Mouse (Mus musculus) A20 (cell line): ENCODE measurements around the gene Fstl3.
"Not testable (repeated sequence)": the region's sequence is repeated elsewhere in the genome, so short reads cannot be mapped to it uniquely, and the experiment has no call there.

Experiments used
- DNase-seq: peaks from one replicate; pipeline ENCODE4 v3.0.0-alpha.2; 2011; ENCODE audit warnings: low read depth, low spot score

The Fstl3 gene

DNA sequence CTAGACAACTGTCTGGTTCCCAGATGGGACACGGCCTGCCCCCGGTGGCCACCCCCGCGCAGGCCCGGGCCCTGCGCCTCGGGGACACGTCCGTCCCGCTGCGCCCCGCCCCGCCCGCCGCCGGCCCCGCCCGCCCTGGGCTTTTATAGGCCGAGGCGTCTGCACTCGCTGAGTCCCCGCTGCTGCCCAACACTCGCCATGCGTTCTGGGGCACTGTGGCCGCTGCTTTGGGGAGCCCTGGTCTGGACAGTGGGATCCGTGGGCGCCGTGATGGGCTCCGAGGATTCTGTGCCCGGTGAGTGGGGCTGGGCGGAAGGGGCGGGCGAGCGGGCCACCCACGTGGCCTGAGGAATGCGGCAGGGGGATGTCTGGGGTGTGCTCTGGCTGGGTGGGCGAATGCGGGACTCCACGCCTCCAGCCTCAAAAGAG, at the start of gene Fstl3:
Gene Fstl3, plus strand, starts transcription at position 170 of the 429 bp plus-strand sequence.
- no peak for DNase-seq

- DNase-seq: no peak
Observed at GRCm38 (mm10) chr10:79728323-79729249, 48.5 kb upstream of the Fstl3 start.

- DNase-seq: no peak
Observed at GRCm38 (mm10) chr10:79729357-79729965, 47.6 kb upstream of the Fstl3 start.

DNA sequence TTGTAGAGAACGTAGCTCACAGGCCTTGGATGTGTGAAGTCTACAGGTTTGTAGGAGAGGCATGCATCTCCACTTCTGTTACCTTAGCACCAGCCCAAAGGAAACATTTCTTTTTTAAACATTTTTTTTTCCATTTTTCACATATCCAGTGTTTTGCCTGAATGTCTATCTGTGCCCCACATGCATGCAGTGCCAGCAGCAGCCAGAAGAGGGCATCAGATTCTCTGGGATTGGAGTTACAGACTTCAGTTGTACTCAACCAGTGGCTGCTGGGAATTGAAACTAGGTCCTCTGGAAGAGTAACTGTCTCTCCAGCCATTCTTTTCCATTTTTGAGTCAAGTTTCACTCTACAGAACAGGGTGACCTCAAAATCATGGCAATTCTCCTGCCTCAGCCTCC, 44.6 kb upstream of the Fstl3 start:
- peak; percentile 41 for DNase-seq

DNA sequence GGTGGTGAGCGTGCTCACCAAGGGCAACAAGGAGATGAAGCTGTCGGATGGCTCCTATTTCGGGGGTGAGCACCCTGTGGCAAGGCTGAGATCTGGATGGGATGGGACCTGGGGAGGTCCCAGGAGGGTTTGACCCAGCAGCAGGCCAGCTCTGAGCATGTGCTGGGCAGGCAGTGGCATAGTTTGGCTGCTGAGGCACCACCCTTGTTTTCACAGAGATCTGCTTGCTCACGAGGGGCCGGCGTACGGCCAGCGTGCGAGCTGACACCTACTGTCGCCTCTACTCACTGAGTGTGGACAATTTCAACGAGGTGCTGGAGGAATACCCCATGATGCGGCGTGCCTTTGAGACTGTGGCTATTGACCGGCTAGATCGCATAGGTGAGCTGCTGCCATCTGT, 43.2 kb upstream of the Fstl3 start:
- no peak for DNase-seq

DNA sequence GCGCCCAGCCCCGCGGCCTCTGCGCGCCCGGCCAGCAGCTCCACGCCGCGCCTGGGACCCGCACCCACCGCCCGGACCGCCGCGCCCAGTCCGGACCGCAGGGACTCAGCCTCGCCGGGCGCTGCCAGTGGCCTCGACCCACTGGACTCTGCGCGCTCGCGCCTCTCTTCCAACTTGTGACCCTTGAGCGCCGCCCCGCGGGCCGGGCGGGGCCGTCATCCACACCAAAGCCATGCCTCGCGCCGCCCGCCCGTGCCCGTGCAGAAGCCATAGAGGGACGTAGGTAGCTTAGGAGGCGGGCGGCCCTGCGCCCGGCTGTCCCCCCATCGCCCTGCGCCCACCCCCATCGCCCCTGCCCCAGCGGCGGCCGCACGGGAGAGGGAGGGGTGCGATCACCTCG, 41.7 kb upstream of the Fstl3 start:
- no peak for DNase-seq

DNA sequence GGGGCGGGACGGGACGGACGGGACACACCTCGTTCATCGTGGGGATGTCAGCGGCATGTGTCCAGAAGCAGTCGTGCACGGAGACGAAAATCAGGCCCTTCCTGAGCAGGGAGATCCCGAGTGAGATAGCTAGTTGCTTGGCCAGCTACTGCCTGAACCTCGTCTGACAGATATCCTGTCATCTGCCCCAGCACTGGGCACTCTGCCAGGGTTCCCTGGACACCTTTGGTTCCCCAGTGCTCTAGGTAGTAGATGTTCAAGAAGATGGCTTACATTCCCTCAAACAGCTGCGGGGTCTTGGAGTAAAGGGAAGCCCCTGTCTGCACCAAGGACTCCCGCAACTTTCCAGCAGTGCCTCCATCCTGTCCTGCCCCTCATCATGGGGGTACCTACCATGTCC, 40.4 kb upstream of the Fstl3 start:
- DNase-seq: no peak

- peak; percentile 26 for DNase-seq
Observed at GRCm38 (mm10) chr10:79738259-79738658, 38.8 kb upstream of the Fstl3 start.

- no peak for DNase-seq
Observed at GRCm38 (mm10) chr10:79739234-79739633, 37.8 kb upstream of the Fstl3 start.

- no peak for DNase-seq
Observed at GRCm38 (mm10) chr10:79740863-79741262, 36.2 kb upstream of the Fstl3 start.

DNA sequence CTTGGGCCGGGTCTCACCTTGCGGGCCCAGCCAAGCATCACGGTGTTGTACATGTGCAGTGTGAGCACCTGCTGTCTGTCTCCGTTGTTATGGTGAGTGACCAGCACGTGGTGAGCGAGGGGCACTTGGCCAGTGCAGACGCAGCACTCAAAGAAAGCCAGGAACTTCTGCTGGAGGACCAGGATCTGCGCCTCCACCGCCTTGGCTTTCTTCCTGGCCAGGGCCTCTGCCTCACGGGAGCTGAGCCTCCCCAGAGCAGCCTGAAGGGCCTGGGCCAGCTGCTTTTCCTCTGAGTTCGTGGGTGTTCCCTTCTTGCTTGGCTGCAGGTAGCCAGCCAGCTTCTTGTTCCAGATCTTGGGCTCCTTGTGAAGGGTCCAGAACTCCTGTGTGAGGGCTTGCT, 33.9 kb upstream of the Fstl3 start:
- no peak for DNase-seq

GRCm38 (mm10) chr10:79743650-79744365, 33.3 kb upstream of the Fstl3 start:
- DNase-seq: no peak

- no peak for DNase-seq
Observed at GRCm38 (mm10) chr10:79745411-79745810, 31.7 kb upstream of the Fstl3 start.

GRCm38 (mm10) chr10:79745898-79746773, 30.9 kb upstream of the Fstl3 start, which contains the start of gene Polrmt:
Gene Polrmt (minus strand): TSS chr10:79746581.
- DNase-seq: peak; percentile 98

GRCm38 (mm10) chr10:79746774-79747151, 30.3 kb upstream of the Fstl3 start:
- no peak for DNase-seq

GRCm38 (mm10) chr10:79748496-79748895, 28.6 kb upstream of the Fstl3 start:
- DNase-seq: no peak

DNA sequence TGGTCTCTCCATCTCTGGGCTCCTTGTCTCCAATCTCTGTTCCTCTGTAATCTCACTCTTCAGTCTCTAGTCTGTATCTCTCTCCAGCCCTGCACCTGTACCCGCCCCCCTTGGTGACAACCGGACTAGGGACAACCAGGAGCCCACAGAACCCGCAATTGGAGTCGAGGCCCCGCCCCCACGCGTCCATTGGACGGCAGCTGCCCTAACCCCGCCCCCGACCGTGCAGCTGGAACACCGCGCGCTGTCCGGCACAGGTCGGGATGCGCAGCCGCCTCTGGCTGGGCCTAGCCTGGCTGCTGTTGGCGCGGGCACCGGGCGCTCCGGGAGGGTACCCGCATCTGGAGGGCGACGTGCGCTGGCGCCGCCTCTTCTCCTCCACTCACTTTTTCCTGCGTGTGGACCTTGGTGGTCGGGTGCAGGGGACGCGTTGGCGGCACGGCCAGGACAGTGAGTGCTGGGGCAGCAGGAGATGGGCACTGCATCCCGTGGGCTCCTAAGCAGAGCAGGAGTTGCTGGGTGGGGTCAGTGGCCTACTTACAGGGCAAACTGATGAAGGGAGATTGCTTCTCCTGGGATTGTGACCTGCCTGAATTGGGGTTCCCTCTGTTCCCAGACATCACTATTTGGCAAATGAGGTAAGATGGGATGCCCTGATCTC, 22.1 kb upstream of the Fstl3 start, which contains the start of gene Fgf22:
Gene Fgf22, plus strand, starts transcription at position 221 of the 661 bp plus-strand sequence.
- DNase-seq: no peak

GRCm38 (mm10) chr10:79755854-79756253, 21.2 kb upstream of the Fstl3 start:
- DNase-seq: no peak

- DNase-seq: no peak
Observed at GRCm38 (mm10) chr10:79756660-79757059, 20.4 kb upstream of the Fstl3 start.

GRCm38 (mm10) chr10:79759675-79760074, 17.4 kb upstream of the Fstl3 start:
- DNase-seq: not testable (repeated sequence)
